Mouse (Mus musculus) CH12.LX (cell line): ENCODE data around the gene Gucy2d. TPM values are rescaled to one million over a fixed set of nuclear protein-coding genes. Genes with fewer than 3 reads are reported as not detected.

ENCODE experiments used
- DNase-seq: peaks from one replicate; pipeline ENCODE4 v3.0.0-alpha.2; 2013; ENCODE audit errors: extremely low read depth
- H3K27ac ChIP-seq: 2 replicates; pipeline ENCODE4 v1.5.1; 2012; ENCODE audit warnings: low read depth, mild to moderate bottlenecking, control low read depth, moderate library complexity; ENCODE audit not compliant: insufficient read depth
- H3K27me3 ChIP-seq: replicated peaks from 2 replicates; pipeline ENCODE3; 2012; ENCODE audit warnings: inconsistent platforms
- H3K36me3 ChIP-seq, 2 experiments: replicated peaks in 1 of 2; 2 replicates each; pipeline versions ENCODE3 to v1.6.1; 2012; ENCODE audit warnings: inconsistent platforms in 1 of 2, low read length in 1 of 2, mild to moderate bottlenecking in 1 of 2, mixed read lengths in 1 of 2, moderate library complexity in 1 of 2; ENCODE audit not compliant: control insufficient read depth in 1 of 2, insufficient read depth in 1 of 2
- H3K4me1 ChIP-seq, 2 experiments: 2 replicates each; pipeline ENCODE4 v1.6.1; 2012; ENCODE audit warnings: inconsistent platforms in 1 of 2, moderate library complexity in 1 of 2; ENCODE audit not compliant: insufficient read depth in 2 of 2, control insufficient read depth in 1 of 2
- H3K4me2 ChIP-seq: 2 replicates; pipeline ENCODE4 v1.6.1; 2012; ENCODE audit warnings: low read depth, mild to moderate bottlenecking, control low read depth; ENCODE audit not compliant: poor library complexity, insufficient read depth, severe bottlenecking
- H3K4me3 ChIP-seq, 3 experiments: fragments of 150-350 bp in 1 of 3; sonication (generic) in 1 of 3; replicated peaks in 1 of 3; 2 replicates each; pipeline versions ENCODE3 to v1.5.1; 2011 to 2012; ENCODE audit warnings: low read depth in 2 of 3, low read length in 2 of 3, mild to moderate bottlenecking in 2 of 3, moderate library complexity in 2 of 3, control low read depth in 1 of 3, improper control_type of control experiment in 1 of 3, inconsistent platforms in 1 of 3, mixed read lengths in 1 of 3; ENCODE audit not compliant: poor library complexity in 1 of 3
- H3K79me2 ChIP-seq: replicated peaks from 2 replicates; pipeline ENCODE4 v1.6.1; 2012; ENCODE audit warnings: mild to moderate bottlenecking, moderate library complexity; ENCODE audit not compliant: control insufficient read depth, poor library complexity, insufficient read depth, severe bottlenecking; ENCODE audit errors: extremely low read depth
- H3K9ac ChIP-seq: 2 replicates; pipeline ENCODE4 v1.6.1; 2012; ENCODE audit warnings: low read depth, mild to moderate bottlenecking, control low read depth, moderate library complexity; ENCODE audit not compliant: insufficient read depth
- H3K9me3 ChIP-seq: replicated peaks from 2 replicates; pipeline ENCODE3; 2012; ENCODE audit warnings: low read length, inconsistent platforms, mixed read lengths
- BHLHE40 ChIP-seq: IDR thresholded peaks from 2 replicates; pipeline ENCODE4 v1.6.1; 2011; ENCODE audit warnings: mild to moderate bottlenecking, low read depth, low read length, improper control_type of control experiment
- CHD1 ChIP-seq: IDR thresholded peaks from 2 replicates; pipeline ENCODE4 v1.6.1; 2012; ENCODE audit warnings: low read depth, low read length, improper control_type of control experiment, inconsistent platforms
- CHD2 ChIP-seq: IDR thresholded peaks from 2 replicates; pipeline ENCODE4 v1.6.1; 2011; ENCODE audit warnings: low read length, improper control_type of control experiment
- CTCF ChIP-seq, 2 experiments: IDR thresholded peaks in 1 of 2; conservative IDR thresholded peaks in 1 of 2; 2 replicates each; pipeline ENCODE4 v1.5.1; 2011 to 2012; ENCODE audit warnings: low read depth in 2 of 2, low read length in 2 of 2, improper control_type of control experiment in 1 of 2, inconsistent platforms in 1 of 2, mild to moderate bottlenecking in 1 of 2, moderate library complexity in 1 of 2
- E2F4 ChIP-seq: IDR thresholded peaks from 2 replicates; pipeline ENCODE4 v1.6.1; 2011; ENCODE audit warnings: low read depth, low read length, improper control_type of control experiment; ENCODE audit not compliant: insufficient replicate concordance
- ELF1 ChIP-seq: IDR thresholded peaks from 2 replicates; pipeline ENCODE4 v1.6.1; 2014; ENCODE audit warnings: low read depth, mild to moderate bottlenecking, inconsistent platforms, low read length, improper control_type of control experiment
- EP300 ChIP-seq: IDR thresholded peaks from 2 replicates; pipeline ENCODE4 v1.6.1; 2011; ENCODE audit warnings: low read length, improper control_type of control experiment
- ETS1 ChIP-seq: conservative IDR thresholded peaks from 2 replicates; pipeline ENCODE4 v1.6.1; 2012; ENCODE audit warnings: low read depth, mild to moderate bottlenecking, inconsistent platforms, low read length, improper control_type of control experiment, moderate library complexity
- GABPA ChIP-seq: IDR thresholded peaks from 2 replicates; pipeline ENCODE4 v1.6.1; 2012; ENCODE audit warnings: low read depth, low read length, improper control_type of control experiment, inconsistent platforms; ENCODE audit not compliant: insufficient replicate concordance
- HCFC1 ChIP-seq: IDR thresholded peaks from 2 replicates; pipeline ENCODE4 v1.6.1; 2012; ENCODE audit warnings: low read depth, mild to moderate bottlenecking, inconsistent platforms, low read length, improper control_type of control experiment
- IRF4 ChIP-seq: IDR thresholded peaks from 2 replicates; pipeline ENCODE4 v1.6.1; 2014; ENCODE audit warnings: low read depth, mild to moderate bottlenecking, inconsistent platforms, low read length, improper control_type of control experiment
- JUN ChIP-seq: IDR thresholded peaks from 2 replicates; pipeline ENCODE4 v1.6.1; 2011; ENCODE audit warnings: low read depth, mild to moderate bottlenecking, low read length, improper control_type of control experiment, moderate library complexity; ENCODE audit not compliant: insufficient read depth
- JUND ChIP-seq: conservative IDR thresholded peaks from 2 replicates; pipeline ENCODE4 v1.6.1; 2011; ENCODE audit warnings: low read depth, low read length, improper control_type of control experiment
- KAT2A ChIP-seq: IDR thresholded peaks from 2 replicates; pipeline ENCODE4 v1.6.1; 2012; ENCODE audit warnings: low read length, improper control_type of control experiment, inconsistent platforms; ENCODE audit not compliant: insufficient replicate concordance
- MAFK ChIP-seq: IDR thresholded peaks from 2 replicates; pipeline ENCODE4 v1.6.1; 2011; ENCODE audit warnings: low read length, improper control_type of control experiment; ENCODE audit not compliant: insufficient replicate concordance
- MAX ChIP-seq: IDR thresholded peaks from 2 replicates; pipeline ENCODE4 v1.6.1; 2011; ENCODE audit warnings: low read length, improper control_type of control experiment
- MAZ ChIP-seq: IDR thresholded peaks from 2 replicates; pipeline ENCODE4 v1.6.1; 2012; ENCODE audit warnings: low read depth, mild to moderate bottlenecking, inconsistent platforms, low read length, improper control_type of control experiment, moderate library complexity
- MEF2A ChIP-seq: IDR thresholded peaks from 2 replicates; pipeline ENCODE4 v1.6.1; 2014; ENCODE audit warnings: low read depth, mild to moderate bottlenecking, inconsistent platforms, low read length, improper control_type of control experiment, borderline replicate concordance
- MXI1 ChIP-seq: IDR thresholded peaks from 2 replicates; pipeline ENCODE4 v1.6.1; 2011; ENCODE audit warnings: mild to moderate bottlenecking, low read depth, low read length, improper control_type of control experiment
- MYC ChIP-seq: IDR thresholded peaks from 2 replicates; pipeline ENCODE4 v1.6.1; 2011; ENCODE audit warnings: low read depth, mild to moderate bottlenecking, improper control_type of control experiment, low read length
- NELFE ChIP-seq: IDR thresholded peaks from 2 replicates; pipeline ENCODE4 v1.6.1; 2011; ENCODE audit warnings: low read depth, low read length, improper control_type of control experiment
- NRF1 ChIP-seq: IDR thresholded peaks from 2 replicates; pipeline ENCODE4 v1.6.1; 2014; ENCODE audit warnings: low read depth, mild to moderate bottlenecking, inconsistent platforms, low read length, improper control_type of control experiment, moderate library complexity
- PAX5 ChIP-seq: IDR thresholded peaks from 2 replicates; pipeline ENCODE4 v1.6.1; 2012; ENCODE audit warnings: low read length, inconsistent platforms, mixed read lengths
- POLR2A ChIP-seq: IDR thresholded peaks from 2 replicates; pipeline ENCODE4 v1.6.1; 2011; ENCODE audit warnings: low read depth, mild to moderate bottlenecking, improper control_type of control experiment, low read length
- POLR2AphosphoS2 ChIP-seq: IDR thresholded peaks from 2 replicates; pipeline ENCODE4 v1.6.1; 2011; ENCODE audit warnings: low read depth, low read length, improper control_type of control experiment
- RAD21 ChIP-seq: IDR thresholded peaks from 2 replicates; pipeline ENCODE4 v1.6.1; 2011; ENCODE audit warnings: low read depth, mild to moderate bottlenecking, low read length, improper control_type of control experiment, moderate library complexity
- RCOR1 ChIP-seq: conservative IDR thresholded peaks from 2 replicates; pipeline ENCODE4 v1.6.1; 2012; ENCODE audit warnings: low read depth, mild to moderate bottlenecking, inconsistent platforms, low read length, improper control_type of control experiment
- SIN3A ChIP-seq: IDR thresholded peaks from 2 replicates; pipeline ENCODE4 v1.6.1; 2012; ENCODE audit warnings: low read length, improper control_type of control experiment, inconsistent platforms
- SMC3 ChIP-seq: IDR thresholded peaks from 2 replicates; pipeline ENCODE4 v1.6.1; 2011; ENCODE audit warnings: low read depth, low read length, improper control_type of control experiment
- TBP ChIP-seq: conservative IDR thresholded peaks from 2 replicates; pipeline ENCODE4 v1.6.1; 2011; ENCODE audit warnings: low read depth, low read length, improper control_type of control experiment
- TCF12 ChIP-seq: IDR thresholded peaks from 2 replicates; pipeline ENCODE4 v1.6.1; 2014; ENCODE audit warnings: low read depth, mild to moderate bottlenecking, inconsistent platforms, low read length, improper control_type of control experiment
- UBTF ChIP-seq: IDR thresholded peaks from 2 replicates; pipeline ENCODE4 v1.6.1; 2012; ENCODE audit warnings: low read depth, mild to moderate bottlenecking, inconsistent platforms, low read length, improper control_type of control experiment, moderate library complexity
- USF1 ChIP-seq: IDR thresholded peaks from 2 replicates; pipeline ENCODE4 v1.6.1; 2014; ENCODE audit warnings: low read depth, mild to moderate bottlenecking, inconsistent platforms, low read length, improper control_type of control experiment
- USF2 ChIP-seq: conservative IDR thresholded peaks from 2 replicates; pipeline ENCODE4 v1.6.1; 2011; ENCODE audit warnings: low read depth, low read length, improper control_type of control experiment
- ZC3H11A ChIP-seq: IDR thresholded peaks from 2 replicates; pipeline ENCODE4 v1.6.1; 2012; ENCODE audit warnings: low read depth, mild to moderate bottlenecking, inconsistent platforms, low read length, improper control_type of control experiment
- ZKSCAN1 ChIP-seq: IDR thresholded peaks from 2 replicates; pipeline ENCODE4 v1.6.1; 2012; ENCODE audit warnings: low read depth, inconsistent platforms, low read length, improper control_type of control experiment, borderline replicate concordance
- ZMIZ1 ChIP-seq: IDR thresholded peaks from 2 replicates; pipeline ENCODE4 v1.6.1; 2012; ENCODE audit warnings: low read depth, mild to moderate bottlenecking, inconsistent platforms, low read length, improper control_type of control experiment
- ZNF384 ChIP-seq: IDR thresholded peaks from 2 replicates; pipeline ENCODE4 v1.6.1; 2012; ENCODE audit warnings: low read depth, low read length, improper control_type of control experiment, inconsistent platforms
- dilution Hi-C: fragments of 300-500 bp; cut with MboI; formaldehyde crosslinking; loops from 2 replicates; pipeline ENCODE4 v1.14.3; 2020; ENCODE audit warnings: low sequenced_read_pairs; ENCODE audit not compliant: extremely low pct_unique_long_range_greater_than_20kb, extremely low pct_ligation_motif_present
- in situ Hi-C: fragments of 300-500 bp; cut with MboI; formaldehyde crosslinking; loops from 3 replicates; pipeline ENCODE4 v1.14.3; 2019; ENCODE audit warnings: low sequenced_read_pairs, low pct_ligation_motif_present, low pct_unique_long_range_greater_than_20kb, mixed read lengths
- polyA plus RNA-seq: library from polyadenylated mRNA; unstranded; fragments of >175 nt; gene quantifications from 2 replicates; pipeline ENCODE4 v1.2.1, GENCODE M21; 2012; ENCODE audit warnings: low read depth; ENCODE audit not compliant: insufficient read length
- total RNA-seq, 2 experiments: library from RNA; depleted of rRNA; stranded (reverse); fragments of 300-350 nt in 1 of 2; fragments of >200 nt in 1 of 2; gene quantifications; 2 replicates each; pipeline ENCODE4 v1.2.3; 2012 to 2014

The Gucy2d gene
- total and polyA plus RNA-seq, 3 experiments, result not detected

DNA sequence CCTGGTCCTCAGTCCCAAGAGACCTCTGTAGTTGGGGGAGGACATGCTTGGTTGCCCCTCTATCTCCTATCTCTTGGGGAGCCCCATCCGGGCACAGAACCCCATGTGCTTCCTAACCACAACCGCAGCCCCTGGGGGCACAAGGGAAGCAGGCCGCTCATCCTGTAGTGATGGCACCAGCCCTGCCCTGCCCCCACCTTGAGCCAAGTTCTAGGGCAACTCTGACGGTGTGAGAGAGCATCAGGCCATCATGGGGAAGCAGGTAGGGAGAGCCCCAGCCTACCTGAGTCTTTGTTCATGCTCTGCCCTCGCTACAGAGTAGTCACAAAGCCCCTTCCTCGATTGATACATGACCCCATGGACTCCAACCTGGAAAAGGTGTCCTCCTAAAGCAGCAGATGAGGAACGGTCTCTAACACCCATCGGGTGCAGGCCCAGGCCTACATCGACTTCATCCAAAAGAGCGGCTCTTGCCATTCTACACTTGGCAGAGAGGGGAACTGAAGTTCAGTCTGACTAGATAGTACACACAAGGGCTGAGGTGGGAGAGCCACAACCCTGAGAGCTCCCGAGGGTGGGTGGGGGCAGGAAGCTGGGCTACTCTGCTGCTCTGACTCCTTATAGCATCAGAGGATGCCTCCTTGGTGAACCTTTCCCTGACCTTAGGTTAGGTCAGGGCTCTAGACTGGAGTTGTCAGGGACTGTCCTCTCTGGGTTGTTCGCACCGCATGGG is 48.3 kb downstream of the Gucy2d start:
- Histone ChIP-seq H3K9ac (peak overlapping the region; percentile 37; the same call in 1 of the 2 replicates), H3K36me3 (peaks cover 0 to 3% of the 10 kb centered on the region in 2 experiments), H3K79me2 (no peaks in the 10 kb centered on the region), H3K4me3 (peak overlapping the region; percentile 63 to 72 (median 69)), H3K27ac (peak overlapping the region; percentile 96), H3K9me3 (no peaks in the 10 kb centered on the region), H3K27me3 (no peaks in the 10 kb centered on the region), H3K4me2 (peak overlapping the region; percentile 31; the same call in 1 of the 2 replicates), H3K4me1 (peaks cover 41 to 82% of the 10 kb centered on the region in 2 experiments)
- in situ Hi-C loops (loop anchor here (5.0 to 10.0 kb wide), 2 partner anchors 94 to 346 kb away; partner anchors contain the start of gene Wnt11), dilution Hi-C loops (no loop called here)
- peak; percentile 31; the same call in 1 of the 2 replicates for TF ChIP-seq ZNF384
- TF ChIP-seq MXI1, result peak; percentile 85
- peak; percentile 34 for TF ChIP-seq SMC3
- TF ChIP-seq ZKSCAN1, result no peak
- TF ChIP-seq GABPA, result no peak
- peak; percentile 37; the same call in 1 of the 2 replicates for TF ChIP-seq NRF1
- TF ChIP-seq MAZ, result peak; percentile 96
- 0 out of 2 replicates have a peak, but pooled peaks have one; percentile 2 for TF ChIP-seq TBP
- TF ChIP-seq RCOR1, result peak; percentile 80; the same call in 1 of the 2 replicates
- TF ChIP-seq E2F4, result no peak
- TF ChIP-seq HCFC1, result peak; percentile 56; the same call in 1 of the 2 replicates
- no peak for TF ChIP-seq JUND
- TF ChIP-seq MAX, result peak; percentile 88
- TF ChIP-seq POLR2AphosphoS2, result no peak
- peak; percentile 73 for TF ChIP-seq MYC
- TF ChIP-seq CHD2, result peak; percentile 96
- peak; percentile 46; the same call in 1 of the 2 replicates for TF ChIP-seq NELFE
- no peak; the same call in none of the 2 replicates for TF ChIP-seq RAD21
- peak; percentile 97 for TF ChIP-seq EP300
- TF ChIP-seq IRF4, result peak; percentile 94
- TF ChIP-seq ETS1, result peak; percentile 99
- TF ChIP-seq ELF1, result peak; percentile 71
- peak; percentile 94 for TF ChIP-seq MEF2A
- peak; percentile 10 for TF ChIP-seq CHD1
- TF ChIP-seq UBTF, result peak; percentile 53; the same call in 1 of the 2 replicates
- TF ChIP-seq MAFK, result peak; percentile 94
- TF ChIP-seq ZC3H11A, result no peak
- peak; percentile 98 for TF ChIP-seq TCF12
- TF ChIP-seq BHLHE40, result peak; percentile 97
- TF ChIP-seq PAX5, result no peak
- peak; percentile 87 for TF ChIP-seq SIN3A
- TF ChIP-seq KAT2A, result peak; percentile 84
- TF ChIP-seq JUN, result no peak; the same call in 1 of the 2 replicates
- TF ChIP-seq USF1, result peak; percentile 19; the same call in 1 of the 2 replicates
- no peak for TF ChIP-seq USF2
- no peak for TF ChIP-seq CTCF (conservative IDR thresholded peaks at IDR 0.05 in 1 of 2, IDR thresholded peaks at IDR 0.05 in 1 of 2; ENCODE audit: low read depth in 2 of 2, low read length in 2 of 2)
- TF ChIP-seq ZMIZ1, result peak; percentile 19
- TF ChIP-seq POLR2A, result no peak; the same call in 1 of the 2 replicates
- peak; percentile 99 for DNase-seq
